Mouse (Mus musculus) G1E (cell line): ENCODE data around the gene Gm14137. TPM values are rescaled to one million over a fixed set of nuclear protein-coding genes. Genes with fewer than 3 reads are reported as not detected.

Experiments
- ATAC-seq: 2 replicates; pipeline ENCODE4 v1.8.0; 2016; ENCODE audit warnings: mild to moderate bottlenecking; ENCODE audit not compliant: insufficient number of reproducible peaks, poor library complexity, low FRiP score, severe bottlenecking; ENCODE audit errors: extremely low read depth
- DNase-seq: peaks from one replicate; pipeline ENCODE4 v3.0.0; 2012; ENCODE audit warnings: low spot score
- H3K27me3 ChIP-seq: 2 replicates; pipeline ENCODE4 v1.6.1; 2012; ENCODE audit warnings: mild to moderate bottlenecking, low read length, inconsistent platforms; ENCODE audit not compliant: insufficient read depth
- H3K36me3 ChIP-seq: replicated peaks from 2 replicates; pipeline ENCODE3; 2012; ENCODE audit warnings: mild to moderate bottlenecking, inconsistent platforms
- H3K4me1 ChIP-seq: 2 replicates; pipeline ENCODE4 v1.6.1; 2012; ENCODE audit warnings: low read depth, low read length, inconsistent platforms, mixed read lengths; ENCODE audit not compliant: insufficient read depth
- H3K4me3 ChIP-seq: 2 replicates; pipeline ENCODE4 v1.5.1; 2012; ENCODE audit warnings: low read depth, mild to moderate bottlenecking, inconsistent platforms, low read length, moderate library complexity, mixed read lengths
- H3K9me3 ChIP-seq: replicated peaks from 2 replicates; pipeline ENCODE4 v1.6.1; 2012; ENCODE audit warnings: inconsistent platforms
- CTCF ChIP-seq: IDR thresholded peaks from 2 replicates; pipeline ENCODE4 v1.5.1; 2012; ENCODE audit warnings: low read depth, low read length, inconsistent platforms, mixed read lengths
- GATA1 ChIP-seq: IDR thresholded peaks from 2 replicates; pipeline ENCODE4 v1.6.1; 2012; ENCODE audit warnings: borderline replicate concordance, low read length, inconsistent platforms, mixed read lengths
- GATA2 ChIP-seq: IDR thresholded peaks from 2 replicates; pipeline ENCODE4 v1.6.1; 2012; ENCODE audit warnings: low read depth, low read length, inconsistent platforms, borderline replicate concordance
- POLR2AphosphoS5 ChIP-seq: IDR thresholded peaks from 2 replicates; pipeline ENCODE4 v1.6.1; 2012; ENCODE audit warnings: low read depth, low read length, inconsistent platforms; ENCODE audit not compliant: insufficient replicate concordance
- TAL1 ChIP-seq: conservative IDR thresholded peaks from 2 replicates; pipeline ENCODE4 v1.6.1; 2012; ENCODE audit warnings: low read depth, low read length, inconsistent platforms, mixed read lengths
- polyA plus RNA-seq: library from polyadenylated mRNA; stranded (reverse); fragments of >175 nt; gene quantifications from 2 replicates; pipeline ENCODE4 v1.2.3, GENCODE M21; 2012
- total RNA-seq, 2 experiments: library from RNA; stranded (forward) in 1 of 2; stranded (reverse) in 1 of 2; fragments of 200-1000 nt in 1 of 2; fragments of >200 nt in 1 of 2; fragmentation: Nextera tagmentation in 1 of 2; gene quantifications; 2 replicates each; pipeline ENCODE4 v1.2.3; 2014 to 2017

Gene Gm14137
- total and polyA plus RNA-seq, 3 experiments = 0.02 to 0.16 TPM; not detected in 1

GRCm38 (mm10) chr2:119196316-119197108 is 22.2 kb downstream of the Gm14137 start:
- DNase-seq = peak; percentile 30
- TF ChIP-seq GATA1 (no peak), CTCF (no peak), TAL1 (no peak), POLR2AphosphoS5 (no peak), GATA2 (no peak)
- Histone ChIP-seq H3K27me3 (no peaks in the 10 kb centered on the region), H3K9me3 (no peaks in the 10 kb centered on the region), H3K36me3 (peaks cover 8% of the 10 kb centered on the region), H3K4me3 (no peak overlapping the region; the same call in 1 of the 2 replicates), H3K4me1 (peaks cover 25% of the 10 kb centered on the region)
- ATAC-seq = no peak

DNA sequence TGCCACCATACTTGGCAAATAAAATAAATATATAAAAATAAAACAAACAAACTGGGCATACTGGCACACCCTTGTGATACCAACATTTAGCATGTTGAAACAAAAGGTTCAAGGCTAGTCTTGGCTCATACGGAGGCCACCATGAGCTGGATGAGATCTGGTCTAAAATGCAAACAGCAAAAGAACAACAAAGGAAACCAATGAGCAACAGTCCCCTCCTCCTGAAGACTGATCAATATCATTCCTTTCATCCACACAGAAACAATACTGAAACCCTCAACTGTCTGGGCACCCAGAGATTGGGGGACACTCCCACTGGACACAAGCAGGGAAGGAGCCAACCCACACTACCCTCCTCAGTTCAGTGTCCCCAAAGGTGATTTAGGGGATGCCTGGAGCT is 23.2 kb downstream of the Gm14137 start:
- ATAC-seq (no peak), DNase-seq (no peak)
- TF ChIP-seq GATA2 (no peak), CTCF (no peak), GATA1 (no peak), TAL1 (no peak), POLR2AphosphoS5 (no peak)
- Histone ChIP-seq H3K27me3 (no peaks in the 10 kb centered on the region), H3K9me3 (no peaks in the 10 kb centered on the region), H3K36me3 (peaks cover 8% of the 10 kb centered on the region), H3K4me1 (peaks cover 25% of the 10 kb centered on the region), H3K4me3 (no peak overlapping the region)

- peaks cover 25% of the 10 kb centered on the region for H3K4me1 ChIP-seq
- ATAC-seq = no peak
- TF ChIP-seq CTCF (no peak), GATA1 (no peak), GATA2 (no peak), TAL1 (no peak), POLR2AphosphoS5 (no peak)
- no peak overlapping the region for H3K4me3 ChIP-seq
- H3K9me3 ChIP-seq = no peaks in the 10 kb centered on the region
- H3K36me3 ChIP-seq = peaks cover 8% of the 10 kb centered on the region
- DNase-seq = no peak
- H3K27me3 ChIP-seq = no peaks in the 10 kb centered on the region
Measured at GRCm38 (mm10) chr2:119198049-119198448, 23.7 kb downstream of the Gm14137 start.

- TF ChIP-seq TAL1 (no peak), POLR2AphosphoS5 (no peak), GATA1 (no peak), GATA2 (no peak), CTCF (no peak)
- Histone ChIP-seq H3K4me1 (peaks cover 23% of the 10 kb centered on the region), H3K27me3 (no peaks in the 10 kb centered on the region), H3K4me3 (no peak overlapping the region), H3K9me3 (no peaks in the 10 kb centered on the region), H3K36me3 (peaks cover 6% of the 10 kb centered on the region)
- DNase-seq (no peak), ATAC-seq (no peak)
Measured at GRCm38 (mm10) chr2:119198934-119199333, 24.6 kb downstream of the Gm14137 start.

GRCm38 (mm10) chr2:119202914-119203453 is 28.7 kb downstream of the Gm14137 start:
- DNase-seq (no peak), ATAC-seq (no peak)
- TF ChIP-seq GATA1 (no peak), POLR2AphosphoS5 (no peak), GATA2 (no peak), TAL1 (no peak), CTCF (no peak)
- H3K4me3 ChIP-seq = no peak overlapping the region
- peaks cover 10% of the 10 kb centered on the region for H3K36me3 ChIP-seq
- H3K4me1 ChIP-seq = peaks cover 8% of the 10 kb centered on the region
- H3K27me3 ChIP-seq = no peaks in the 10 kb centered on the region
- no peaks in the 10 kb centered on the region for H3K9me3 ChIP-seq

- peaks cover 8% of the 10 kb centered on the region for H3K4me1 ChIP-seq
- DNase-seq (no peak), ATAC-seq (no peak)
- H3K27me3 ChIP-seq = no peaks in the 10 kb centered on the region
- H3K36me3 ChIP-seq = peaks cover 8% of the 10 kb centered on the region
- TF ChIP-seq TAL1 = no peak
- no peak for TF ChIP-seq GATA2
- no peak for TF ChIP-seq CTCF
- TF ChIP-seq GATA1 = no peak
- no peak for TF ChIP-seq POLR2AphosphoS5
- no peak overlapping the region for H3K4me3 ChIP-seq
- H3K9me3 ChIP-seq = no peaks in the 10 kb centered on the region
Measured at GRCm38 (mm10) chr2:119203871-119204460, 29.7 kb downstream of the Gm14137 start.
